Mouse (Mus musculus) thymus, adult 2 months (tissue): Measurements from ENCODE around the gene Psmd14. TPM values are rescaled to one million over a fixed set of nuclear protein-coding genes. Genes with fewer than 3 reads are reported as not detected.

ENCODE experiments used
- DNase-seq: peaks from one replicate; pipeline ENCODE4 v3.0.0; 2021
- H3K27ac ChIP-seq: fragments of 200-500 bp; 2 replicates; pipeline ENCODE4 v1.5.1; 2012; ENCODE audit warnings: low read length, control low read depth; ENCODE audit not compliant: control insufficient read depth, insufficient read depth
- H3K27me3 ChIP-seq: fragments of 200-500 bp; 2 replicates; pipeline ENCODE4 v1.6.1; 2012; ENCODE audit warnings: mild to moderate bottlenecking, low read length, moderate library complexity, mixed read lengths; ENCODE audit not compliant: control insufficient read depth, insufficient read depth
- H3K36me3 ChIP-seq: fragments of 200-500 bp; 2 replicates; pipeline ENCODE4 v1.6.1; 2012; ENCODE audit warnings: mild to moderate bottlenecking, low read length, moderate library complexity; ENCODE audit not compliant: control insufficient read depth, insufficient read depth
- H3K4me1 ChIP-seq: fragments of 200-500 bp; replicated peaks from 2 replicates; pipeline ENCODE4 v1.6.1; 2012; ENCODE audit warnings: low read length; ENCODE audit not compliant: control insufficient read depth, insufficient read depth
- H3K4me3 ChIP-seq: fragments of 200-500 bp; 2 replicates; pipeline ENCODE4 v1.5.1; 2012; ENCODE audit warnings: mild to moderate bottlenecking, low read length, control low read depth, moderate library complexity; ENCODE audit not compliant: control insufficient read depth, insufficient read depth
- CTCF ChIP-seq: fragments of 200-500 bp; IDR thresholded peaks from 2 replicates; pipeline ENCODE4 v1.5.1; 2012; ENCODE audit warnings: mild to moderate bottlenecking, control low read depth, low read length, moderate library complexity, borderline replicate concordance; ENCODE audit not compliant: control insufficient read depth, poor library complexity, insufficient read depth; ENCODE audit errors: extremely low read depth
- POLR2A ChIP-seq: fragments of 200-500 bp; IDR thresholded peaks from 2 replicates; pipeline ENCODE4 v1.6.1; 2012; ENCODE audit warnings: mild to moderate bottlenecking, low read length, control low read depth, moderate library complexity; ENCODE audit not compliant: control insufficient read depth, poor library complexity, insufficient read depth; ENCODE audit errors: extremely low read depth
- WGBS: fragments of 180-500 bp; shearing (Covaris S2); methylation state at CpG from one replicate; pipeline ENCODE4 v1.1.7; 2018; 5-methylcytosine and 5-hydroxymethylcytosine counted together
- polyA plus RNA-seq: library from polyadenylated mRNA; depleted of rRNA; stranded (reverse); fragments of >200 nt; gene quantifications from 2 replicates; pipeline ENCODE4 v1.2.3, GENCODE M21; 2012

The Psmd14 gene
- polyA plus RNA-seq, 1 experiment: 26.7 TPM

DNA sequence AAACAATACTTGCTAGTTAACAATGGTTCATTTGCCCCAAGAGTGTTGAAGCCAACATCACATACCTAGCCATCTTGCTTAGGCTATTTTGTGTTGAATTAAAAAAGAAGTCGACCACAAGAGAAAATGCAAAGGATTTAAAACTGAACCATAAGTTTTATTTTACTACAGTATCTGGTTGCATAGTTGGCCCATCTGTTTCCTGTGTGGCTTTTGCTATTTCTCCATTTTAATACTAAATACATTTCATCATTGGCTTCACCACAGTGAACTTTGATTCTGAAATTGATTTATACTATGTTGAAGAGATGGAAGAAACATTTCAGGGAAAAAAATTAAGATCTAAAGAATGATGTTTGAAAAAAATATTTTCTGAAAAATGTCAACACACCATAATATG, 25.0 kb upstream of the Psmd14 start:
- Histone ChIP-seq H3K4me1 (no peaks in the 10 kb centered on the region), H3K27me3 (no peaks in the 10 kb centered on the region), H3K36me3 (no peaks in the 10 kb centered on the region), H3K4me3 (no peak overlapping the region), H3K27ac (no peak overlapping the region)
- TF ChIP-seq CTCF (no peak), POLR2A (no peak)
- no peak for DNase-seq
- 7% methylated on average over 1 of the region's 1 CpGs for WGBS

DNA sequence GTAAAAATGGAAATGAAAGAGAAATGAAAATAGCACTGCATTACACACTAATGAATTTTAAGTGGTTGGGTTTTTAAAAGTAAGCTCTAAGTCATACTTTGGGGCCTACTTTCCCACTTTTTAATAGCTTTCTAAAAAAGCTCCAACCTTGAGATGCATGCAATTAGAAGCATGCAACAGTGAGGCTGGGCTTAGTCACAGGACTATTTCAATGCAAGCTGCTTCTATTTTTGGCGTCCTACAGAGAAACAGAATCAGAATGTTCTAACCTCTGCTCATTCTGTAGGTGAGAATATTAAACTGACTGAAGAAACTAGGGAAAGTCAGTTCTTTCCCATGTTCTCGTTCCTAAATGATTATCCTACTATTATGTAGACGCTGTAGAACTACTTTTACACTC, 22.4 kb upstream of the Psmd14 start:
- WGBS: 91% methylated on average over 3 of the region's 3 CpGs
- Histone ChIP-seq H3K4me1 (no peaks in the 10 kb centered on the region), H3K27me3 (no peaks in the 10 kb centered on the region), H3K36me3 (no peaks in the 10 kb centered on the region), H3K4me3 (no peak overlapping the region), H3K27ac (no peak overlapping the region)
- no peak for DNase-seq
- TF ChIP-seq CTCF (no peak), POLR2A (no peak)

DNA sequence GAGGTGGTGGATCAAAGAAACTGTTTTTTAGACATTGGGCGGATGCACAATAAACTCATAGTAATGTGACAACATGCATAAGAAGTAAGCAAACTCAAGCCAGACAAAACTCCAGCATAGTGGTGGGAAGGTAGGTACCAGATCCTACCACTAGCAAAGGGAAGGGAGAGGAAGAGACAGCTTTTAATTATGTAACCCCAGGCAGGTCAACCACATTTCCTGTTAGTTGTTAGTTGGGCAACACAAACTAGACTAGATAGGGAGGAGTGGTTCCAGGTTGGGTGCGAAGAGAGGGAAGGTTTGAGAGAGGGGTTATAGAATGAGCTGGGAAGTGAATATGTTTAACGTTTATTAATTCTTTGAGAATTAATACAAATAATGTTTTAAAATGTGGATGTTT, 1.9 kb upstream of the Psmd14 start:
- H3K4me1 ChIP-seq: peaks cover 5% of the 10 kb centered on the region
- no peaks in the 10 kb centered on the region for H3K36me3 ChIP-seq
- no peak overlapping the region for H3K4me3 ChIP-seq
- 94% methylated on average over 3 of the region's 3 CpGs for WGBS
- TF ChIP-seq CTCF: no peak
- no peak for TF ChIP-seq POLR2A
- no peak overlapping the region for H3K27ac ChIP-seq
- DNase-seq: no peak
- no peaks in the 10 kb centered on the region for H3K27me3 ChIP-seq

DNA sequence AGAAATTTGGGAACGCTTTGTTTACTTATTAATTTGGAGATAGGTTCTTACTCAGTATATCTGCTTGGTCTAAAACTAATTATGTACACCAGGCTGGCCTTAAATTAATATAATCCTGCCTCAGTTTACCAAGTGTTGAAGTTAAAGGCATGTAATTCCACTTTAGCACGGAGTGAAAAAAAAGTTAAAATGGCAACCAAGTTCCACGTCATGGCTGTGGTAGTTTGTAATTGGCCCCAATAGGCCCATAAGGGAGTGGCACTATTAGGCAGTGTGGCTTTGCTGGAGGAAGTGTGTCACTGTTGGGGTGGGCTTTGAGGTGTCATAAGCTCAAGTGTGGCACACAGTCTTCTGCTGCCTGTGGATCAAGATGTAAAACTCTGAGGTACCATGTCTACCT, 1.0 kb downstream of the Psmd14 start:
- peaks cover 5% of the 10 kb centered on the region for H3K4me1 ChIP-seq
- H3K27ac ChIP-seq: no peak overlapping the region
- H3K36me3 ChIP-seq: no peaks in the 10 kb centered on the region
- WGBS: 65% methylated on average over 3 of the region's 3 CpGs
- no peak for TF ChIP-seq POLR2A
- TF ChIP-seq CTCF: no peak
- H3K4me3 ChIP-seq: no peak overlapping the region
- DNase-seq: no peak
- no peaks in the 10 kb centered on the region for H3K27me3 ChIP-seq

DNA sequence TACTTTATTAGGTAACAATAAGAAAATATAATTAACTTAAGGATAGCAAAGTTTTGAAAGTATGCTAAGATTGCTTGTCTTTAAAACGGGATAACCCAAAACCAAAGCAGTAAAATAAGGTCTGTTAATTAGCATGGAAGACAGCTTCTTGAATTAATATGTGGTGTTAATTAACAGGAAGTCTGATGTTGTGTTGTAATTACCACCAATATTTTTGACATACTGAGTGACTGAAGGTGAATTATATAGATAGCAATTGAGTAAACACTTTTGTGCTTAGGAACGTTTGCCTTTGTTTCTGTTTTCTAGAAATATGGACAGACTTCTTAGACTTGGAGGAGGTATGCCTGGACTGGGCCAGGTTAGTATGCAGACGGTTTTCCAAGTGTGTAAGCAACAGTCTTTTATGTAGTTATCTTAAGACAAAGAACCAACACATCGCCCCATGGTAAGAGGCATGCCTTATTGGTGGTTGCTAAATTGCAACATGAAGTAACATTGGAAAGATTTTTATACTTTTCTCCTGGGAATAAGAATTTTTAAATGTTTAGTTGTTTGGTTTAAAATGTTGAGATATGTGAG, 11.0 kb downstream of the Psmd14 start:
- no peak for TF ChIP-seq CTCF
- TF ChIP-seq POLR2A: no peak
- Histone ChIP-seq H3K4me3 (no peak overlapping the region), H3K27me3 (no peaks in the 10 kb centered on the region), H3K36me3 (peaks cover 6% of the 10 kb centered on the region; the same call in 1 of the 2 replicates), H3K27ac (no peak overlapping the region), H3K4me1 (0 out of 2 replicates have a peak, but pooled peaks cover 2% of the 10 kb centered on the region)
- no peak for DNase-seq
- WGBS: 95% methylated on average over 4 of the region's 4 CpGs

DNA sequence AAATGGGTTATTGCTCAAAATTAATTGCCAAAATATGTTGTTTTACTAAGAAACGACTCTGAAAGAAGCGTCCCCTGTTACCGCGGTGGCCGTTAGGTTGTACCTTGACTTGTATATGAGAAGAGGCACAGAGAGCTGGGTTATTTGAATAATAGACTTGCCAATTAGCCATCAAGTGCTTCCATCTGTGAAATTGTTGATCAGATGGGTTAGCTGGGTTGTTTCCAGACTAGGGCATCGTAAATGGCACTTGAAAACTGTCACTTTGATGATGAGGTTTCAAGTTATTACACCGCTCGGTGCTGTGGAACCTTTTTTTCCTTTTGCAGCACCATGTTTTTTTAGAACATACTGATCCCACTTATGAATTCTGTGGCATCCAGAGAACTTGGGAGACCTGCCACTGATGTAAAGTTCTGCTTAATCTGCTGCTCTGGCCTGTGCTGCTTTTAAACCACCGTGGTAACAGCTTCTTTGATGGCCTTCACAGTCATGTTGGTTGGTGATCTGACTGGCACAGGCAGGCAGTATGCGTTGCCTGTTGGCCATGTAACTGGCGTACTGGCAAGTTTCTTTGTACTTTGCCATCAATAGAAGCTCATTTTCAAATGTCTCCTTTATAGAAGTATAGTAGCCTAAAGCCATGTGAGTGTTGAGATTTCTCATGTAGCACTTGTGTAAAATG, 21.4 kb downstream of the Psmd14 start:
- H3K4me1 ChIP-seq: peaks cover 2% of the 10 kb centered on the region; the same call in 1 of the 2 replicates
- TF ChIP-seq POLR2A: no peak
- TF ChIP-seq CTCF: no peak
- no peak overlapping the region for H3K4me3 ChIP-seq
- H3K27ac ChIP-seq: no peak overlapping the region
- no peak for DNase-seq
- WGBS: 96% methylated on average over 11 of the region's 11 CpGs
- H3K36me3 ChIP-seq: no peaks in the 10 kb centered on the region
- H3K27me3 ChIP-seq: no peaks in the 10 kb centered on the region
